Mouse (Mus musculus) embryonic facial prominence, embryonic 11.5 days (tissue): ENCODE results near the gene Fam19a3. TPM values are rescaled to one million over a fixed set of nuclear protein-coding genes. Genes with fewer than 3 reads are reported as not detected.

Experiments
- ATAC-seq: fragments of 200-750 bp; cut with Nextera tagmentation; replicated peaks from 2 replicates; pipeline ENCODE4 v1.8.0; 2017; ENCODE audit warnings: low read depth; ENCODE audit not compliant: insufficient number of reproducible peaks, low FRiP score, low TSS enrichment
- DNase-seq: peaks from one replicate; pipeline ENCODE4 v3.0.0-alpha.2; 2015; ENCODE audit warnings: low spot score
- H3K27ac ChIP-seq: fragments of 300-500 bp; sonication (generic); replicated peaks from 2 replicates; pipeline ENCODE4 v1.5.1; 2014; ENCODE audit warnings: mild to moderate bottlenecking, low read depth, low read length, control low read depth
- H3K27me3 ChIP-seq: fragments of 300-500 bp; sonication (generic); 2 replicates; pipeline ENCODE4 v1.6.1; 2014; ENCODE audit warnings: mild to moderate bottlenecking, low read length, moderate library complexity, mixed read lengths; ENCODE audit not compliant: control insufficient read depth, insufficient read depth
- H3K36me3 ChIP-seq: fragments of 300-500 bp; sonication (generic); replicated peaks from 2 replicates; pipeline ENCODE4 v1.6.1; 2014; ENCODE audit warnings: low read depth, mild to moderate bottlenecking, low read length, moderate library complexity, mixed read lengths; ENCODE audit not compliant: control insufficient read depth, insufficient read depth
- H3K4me1 ChIP-seq: fragments of 300-500 bp; sonication (generic); 2 replicates; pipeline ENCODE4 v1.6.1; 2014; ENCODE audit warnings: low read length, mixed read lengths; ENCODE audit not compliant: control insufficient read depth, insufficient read depth
- H3K4me2 ChIP-seq: fragments of 300-500 bp; sonication (generic); 2 replicates; pipeline ENCODE4 v1.6.1; 2014; ENCODE audit warnings: low read depth, mild to moderate bottlenecking, control low read depth, low read length, moderate library complexity
- H3K4me3 ChIP-seq: fragments of 300-500 bp; sonication (generic); 2 replicates; pipeline ENCODE4 v1.5.1; 2014; ENCODE audit warnings: low read depth, low read length, control low read depth
- H3K9ac ChIP-seq: fragments of 300-500 bp; sonication (generic); replicated peaks from 2 replicates; pipeline ENCODE4 v1.6.1; 2014; ENCODE audit warnings: mild to moderate bottlenecking, control low read depth, low read length
- H3K9me3 ChIP-seq: fragments of 300-500 bp; sonication (generic); replicated peaks from 2 replicates; pipeline ENCODE4 v1.6.1; 2016; ENCODE audit warnings: mild to moderate bottlenecking, low read length, inconsistent platforms, mixed read lengths; ENCODE audit not compliant: control insufficient read depth
- WGBS: fragments of 180-500 bp; shearing (Covaris S2); extraction: QIAGEN DNeasy Blood & Tissue Kit; methylation state at CpG from one replicate; pipeline ENCODE4 v1.1.7; 2014; 5-methylcytosine and 5-hydroxymethylcytosine counted together
- polyA plus RNA-seq: library from polyadenylated mRNA; unstranded; fragments of >200 nt; fragmentation: Nextera tagmentation; extraction: Ambion mirVana; gene quantifications from 2 replicates; pipeline ENCODE4 v1.2.1, GENCODE M21; 2014

Fam19a3 gene
- polyA plus RNA-seq, 1 experiment from 2014 or later: not detected

DNA sequence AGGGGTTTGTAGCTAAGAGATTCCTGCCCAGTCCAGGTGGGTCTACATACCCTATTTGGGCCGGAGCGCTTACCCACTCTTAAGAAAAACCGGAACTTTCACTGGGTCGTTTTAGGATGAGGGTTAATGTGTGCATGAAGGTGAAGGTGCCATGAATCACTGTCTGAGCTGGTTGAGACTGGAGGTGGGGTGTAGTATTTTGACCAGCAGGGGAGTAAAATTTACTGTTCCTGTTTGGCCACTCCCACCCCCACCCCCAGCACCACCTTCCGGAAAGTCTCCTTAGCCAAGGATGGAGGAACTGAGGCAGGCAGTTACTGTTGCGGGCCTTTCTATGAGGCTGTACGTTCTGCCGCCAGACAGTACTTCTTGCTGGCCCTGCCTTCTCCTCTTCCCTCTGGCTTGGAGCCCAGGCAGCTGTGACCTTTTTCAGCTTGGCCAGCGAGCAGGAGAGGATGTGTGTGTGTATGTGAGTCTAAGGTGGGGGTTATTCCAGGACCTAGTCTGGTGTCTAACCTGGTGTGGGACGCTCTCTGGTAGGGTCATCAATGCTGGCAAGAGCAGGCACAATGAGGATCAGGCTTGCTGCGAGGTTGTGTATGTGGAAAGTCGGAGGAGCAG is 531 bp upstream of the Fam19a3 start:
- WGBS: 15% methylated on average over 12 of the region's 12 CpGs
- Histone ChIP-seq H3K27ac (no peak overlapping the region), H3K4me1 (peaks cover 4% of the 10 kb centered on the region), H3K27me3 (peaks cover 48% of the 10 kb centered on the region), H3K9me3 (no peaks in the 10 kb centered on the region), H3K4me2 (peak overlapping the region; percentile 91; the same call in 1 of the 2 replicates), H3K9ac (no peak overlapping the region), H3K36me3 (no peaks in the 10 kb centered on the region), H3K4me3 (no peak overlapping the region)
- no peak for DNase-seq
- ATAC-seq: no peak

DNA sequence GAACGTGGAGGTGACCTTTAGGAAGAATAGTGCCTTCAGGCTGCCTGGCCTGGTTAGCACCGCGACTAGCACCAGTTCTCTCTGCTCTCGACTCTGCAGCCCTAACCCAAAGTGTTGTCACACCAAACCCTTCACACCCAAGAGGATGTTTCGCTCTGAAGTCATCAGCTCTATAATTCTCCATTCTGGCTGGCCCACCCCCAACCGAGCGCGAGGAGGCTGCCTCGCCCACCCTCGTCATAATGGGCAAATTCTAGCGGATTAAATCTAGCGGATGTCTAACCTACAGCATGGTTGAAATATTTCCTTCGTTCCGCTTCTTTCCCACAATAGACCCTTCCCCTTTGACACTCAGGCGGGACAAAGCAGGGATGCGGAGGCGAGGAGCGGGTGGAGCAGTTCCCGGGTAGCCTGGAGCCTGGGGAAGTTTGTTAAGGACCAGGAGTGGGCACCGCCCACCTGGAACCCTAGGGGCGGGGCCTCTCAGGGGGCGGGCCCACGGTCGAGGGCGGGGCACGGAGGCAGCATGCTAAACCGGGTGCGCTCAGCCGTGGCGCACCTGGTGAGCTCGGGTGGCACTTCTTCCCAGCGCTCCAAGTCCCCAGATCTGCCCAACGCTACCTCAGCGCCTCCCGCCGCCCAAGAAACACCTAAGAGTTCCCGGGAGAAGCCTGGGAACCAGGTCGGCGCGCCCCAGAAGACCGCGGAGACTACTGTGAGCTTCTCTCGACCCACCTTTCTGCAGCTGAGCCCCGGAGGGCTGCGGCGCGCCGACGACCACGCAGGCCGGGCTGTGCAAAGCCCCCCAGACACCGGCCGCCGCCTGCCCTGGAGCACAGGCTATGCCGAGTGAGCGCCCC is 849 bp downstream of the Fam19a3 start, which contains the start of gene Ppm1j:
Ppm1j (plus strand) TSS at position 496 of the 860 bp plus-strand sequence.
- peak within 1 kb of the TSS; percentile 23; the same call in 1 of the 2 replicates for H3K9ac ChIP-seq
- H3K9me3 ChIP-seq: no peaks in the 10 kb centered on the region
- H3K27ac ChIP-seq: no peak within 1 kb of the TSS
- DNase-seq (peak; percentile 75), ATAC-seq (peak; percentile 47; the same call in 1 of the 2 replicates)
- peak within 1 kb of the TSS; percentile 91 for H3K4me2 ChIP-seq
- H3K27me3 ChIP-seq: peaks cover 56% of the 10 kb centered on the region
- H3K36me3 ChIP-seq: no peaks in the 10 kb centered on the region
- WGBS: 1% methylated on average over 56 of the region's 56 CpGs
- peak within 1 kb of the TSS; percentile 44 for H3K4me3 ChIP-seq
- H3K4me1 ChIP-seq: peaks cover 4% of the 10 kb centered on the region

DNA sequence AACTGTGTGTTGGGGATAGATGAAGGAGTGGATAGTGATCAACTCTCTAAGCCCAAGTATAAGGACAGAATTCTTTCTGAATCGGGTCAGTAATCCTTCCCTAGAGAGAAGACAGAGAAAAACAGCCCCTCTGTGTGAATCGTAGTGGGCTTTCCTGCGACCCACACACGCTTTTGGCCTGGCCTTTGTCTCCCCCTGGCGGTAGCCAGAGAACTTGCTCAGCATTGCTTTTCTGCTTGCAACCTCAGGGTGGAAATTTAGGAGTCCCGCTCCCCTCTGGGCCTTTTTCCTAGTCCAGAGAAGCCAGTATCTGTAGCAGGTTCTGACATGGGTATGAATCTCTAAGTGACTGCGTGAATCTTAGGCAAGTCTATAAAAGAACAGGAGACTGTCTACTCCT is 1.7 kb downstream of the Fam19a3 start:
- ATAC-seq: no peak
- peaks cover 56% of the 10 kb centered on the region for H3K27me3 ChIP-seq
- no peak overlapping the region for H3K27ac ChIP-seq
- no peak overlapping the region for H3K9ac ChIP-seq
- H3K9me3 ChIP-seq: no peaks in the 10 kb centered on the region
- under 1% methylated on average over 7 of the region's 7 CpGs for WGBS
- no peak overlapping the region for H3K4me3 ChIP-seq
- no peak overlapping the region for H3K4me2 ChIP-seq
- DNase-seq: peak; percentile 88
- no peaks in the 10 kb centered on the region for H3K36me3 ChIP-seq
- H3K4me1 ChIP-seq: peaks cover 4% of the 10 kb centered on the region

DNA sequence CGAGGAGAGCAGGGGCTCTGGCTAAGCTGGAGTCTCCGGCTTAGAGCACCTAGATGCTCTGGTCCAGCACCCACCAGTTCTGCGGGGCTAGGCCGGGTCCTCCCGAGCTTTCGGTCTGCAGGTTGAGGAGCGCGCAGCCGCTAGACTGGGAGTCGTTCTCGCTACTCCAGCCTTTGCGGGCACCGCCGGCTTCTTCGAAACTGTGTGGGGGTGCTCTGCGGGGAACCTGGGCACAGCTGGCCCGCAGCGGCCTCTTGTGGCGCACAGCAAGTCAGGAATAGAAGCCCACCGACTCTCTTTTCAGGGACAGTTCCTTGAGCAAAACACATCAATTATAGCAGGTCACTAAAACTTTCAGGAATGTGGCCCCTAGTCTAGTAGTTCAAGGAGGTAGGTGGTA is 4.3 kb downstream of the Fam19a3 start:
- Histone ChIP-seq H3K4me2 (peak overlapping the region; percentile 74), H3K36me3 (no peaks in the 10 kb centered on the region), H3K9me3 (no peaks in the 10 kb centered on the region), H3K4me3 (peak overlapping the region; percentile 27), H3K27me3 (peaks cover 40% of the 10 kb centered on the region), H3K9ac (peak overlapping the region; percentile 23; the same call in 1 of the 2 replicates), H3K27ac (no peak overlapping the region), H3K4me1 (peaks cover 4% of the 10 kb centered on the region)
- no peak for ATAC-seq
- WGBS: 1% methylated on average over 20 of the region's 20 CpGs
- peak; percentile 81 for DNase-seq

DNA sequence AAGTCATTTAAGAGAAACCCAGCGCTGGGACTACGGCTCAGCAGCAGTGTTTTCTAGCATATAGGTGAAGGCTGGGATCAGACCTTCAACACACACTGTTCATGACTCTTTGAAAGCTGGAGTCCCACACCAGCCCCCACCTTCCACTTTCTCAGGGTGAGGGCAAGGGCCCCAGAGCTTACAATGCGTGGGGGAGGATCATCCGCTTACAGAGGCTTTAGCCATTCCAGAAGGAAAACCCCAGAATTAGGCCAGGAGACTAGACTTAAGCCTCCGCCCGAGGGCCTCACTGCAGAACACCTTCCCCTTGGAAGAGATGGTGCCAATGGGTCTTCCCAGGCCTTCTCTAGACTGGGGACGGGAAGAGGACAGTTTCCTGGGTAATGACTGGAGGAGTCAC is 8.3 kb downstream of the Fam19a3 start:
- 81% methylated on average over 7 of the region's 7 CpGs for WGBS
- Histone ChIP-seq H3K27me3 (peaks cover 10% of the 10 kb centered on the region), H3K9ac (no peak overlapping the region), H3K27ac (no peak overlapping the region), H3K4me1 (no peaks in the 10 kb centered on the region), H3K9me3 (no peaks in the 10 kb centered on the region), H3K4me3 (no peak overlapping the region), H3K36me3 (no peaks in the 10 kb centered on the region), H3K4me2 (no peak overlapping the region)
- DNase-seq (no peak), ATAC-seq (no peak)

DNA sequence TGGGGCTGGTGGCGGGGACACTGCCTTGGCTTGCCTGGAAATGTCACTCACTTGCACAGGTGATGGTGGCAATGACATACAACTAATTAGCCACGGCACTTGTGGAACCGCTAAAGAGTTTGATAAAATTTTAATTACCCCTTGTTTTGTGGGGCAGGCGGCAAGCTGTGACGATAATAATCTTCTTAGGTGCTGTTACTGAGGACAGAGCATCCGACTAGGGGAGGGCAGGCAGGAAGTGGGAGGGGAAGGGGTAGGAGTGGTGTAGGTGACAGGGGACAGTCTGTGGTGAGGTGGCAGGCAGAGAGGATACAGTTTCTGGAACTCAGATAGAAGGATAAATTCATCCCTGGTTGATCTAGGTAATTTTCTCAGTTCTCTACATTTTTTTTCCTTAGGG is 10.2 kb downstream of the Fam19a3 start:
- Histone ChIP-seq H3K4me2 (no peak overlapping the region), H3K9me3 (no peaks in the 10 kb centered on the region), H3K27ac (no peak overlapping the region), H3K4me1 (no peaks in the 10 kb centered on the region), H3K27me3 (peaks cover 4% of the 10 kb centered on the region), H3K9ac (no peak overlapping the region), H3K36me3 (no peaks in the 10 kb centered on the region), H3K4me3 (no peak overlapping the region)
- 48% methylated on average over 6 of the region's 6 CpGs for WGBS
- ATAC-seq (no peak), DNase-seq (no peak)

DNA sequence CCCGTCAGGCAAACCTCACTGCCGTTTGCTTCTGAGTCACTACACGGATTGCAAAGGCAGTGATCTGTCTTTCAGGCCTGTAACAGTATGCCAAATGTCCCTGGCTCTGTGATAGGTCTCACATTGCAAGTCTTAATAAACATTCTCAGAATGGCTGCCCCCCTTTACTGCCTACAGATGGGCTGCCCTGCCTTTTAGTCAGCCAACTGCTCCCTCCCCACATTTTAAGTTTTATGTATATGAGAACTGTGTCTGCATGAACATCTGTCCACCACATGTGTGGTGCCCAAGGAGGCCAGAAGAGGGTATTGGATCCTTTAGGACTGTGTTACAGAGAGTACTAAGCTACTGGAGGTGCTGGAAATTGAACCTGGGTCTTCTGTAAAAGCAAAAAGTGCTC is 10.7 kb downstream of the Fam19a3 start:
- no peak overlapping the region for H3K4me3 ChIP-seq
- H3K9ac ChIP-seq: no peak overlapping the region
- ATAC-seq (0 out of 2 replicates have a peak, but pooled peaks have one; percentile 25), DNase-seq (peak; percentile 60)
- H3K27me3 ChIP-seq: peaks cover 1% of the 10 kb centered on the region; the same call in 1 of the 2 replicates
- WGBS: 39% methylated on average over 3 of the region's 3 CpGs
- H3K36me3 ChIP-seq: no peaks in the 10 kb centered on the region
- H3K4me2 ChIP-seq: no peak overlapping the region
- no peak overlapping the region for H3K27ac ChIP-seq
- H3K4me1 ChIP-seq: no peaks in the 10 kb centered on the region
- no peaks in the 10 kb centered on the region for H3K9me3 ChIP-seq

DNA sequence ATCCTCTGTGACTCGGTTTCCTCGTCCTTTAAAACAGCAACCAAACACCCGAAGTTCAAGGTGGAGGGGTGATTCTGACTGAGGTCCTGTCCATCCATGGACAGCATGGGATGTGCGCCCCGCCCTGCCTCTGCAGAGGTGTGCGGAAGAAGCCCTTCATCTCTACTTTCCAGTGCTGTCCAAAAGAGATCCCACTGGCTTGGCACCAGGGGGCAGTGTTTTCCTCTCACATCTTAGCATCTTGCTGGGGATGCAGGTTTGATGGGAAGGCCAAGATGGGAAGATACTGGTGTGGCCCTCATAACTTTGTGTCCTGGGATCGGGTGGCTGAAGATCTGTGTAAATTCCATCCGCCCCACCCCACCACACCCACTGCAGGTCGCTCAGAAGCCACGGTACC is 11.6 kb downstream of the Fam19a3 start:
- no peaks in the 10 kb centered on the region for H3K4me1 ChIP-seq
- no peak overlapping the region for H3K4me3 ChIP-seq
- WGBS: 60% methylated on average over 10 of the region's 10 CpGs
- H3K36me3 ChIP-seq: no peaks in the 10 kb centered on the region
- H3K27ac ChIP-seq: no peak overlapping the region
- H3K9me3 ChIP-seq: no peaks in the 10 kb centered on the region
- ATAC-seq (no peak), DNase-seq (peak; percentile 50)
- no peaks in the 10 kb centered on the region for H3K27me3 ChIP-seq
- H3K4me2 ChIP-seq: no peak overlapping the region
- H3K9ac ChIP-seq: no peak overlapping the region
